Mouse (Mus musculus) C2C12 (cell line): ENCODE measurements at regions not wholly inside any gene's neighbourhood (a gene's known extent, or its start where the extent isn't known, plus 50 kb on each side); places are given as distances from the start of the nearest gene placed in this dataset.

ENCODE experiments used
- H3K27me3 ChIP-seq: one replicate; pipeline ENCODE4 v1.6.1; 2011; ENCODE audit not compliant: control insufficient read depth, insufficient read depth, insufficient read length
- H3K36me3 ChIP-seq: one replicate; pipeline ENCODE4 v1.6.1; 2011; ENCODE audit not compliant: control insufficient read depth, insufficient read depth
- H3K4me3 ChIP-seq: one replicate; pipeline ENCODE4 v1.5.1; 2011; ENCODE audit warnings: mild to moderate bottlenecking, control low read depth; ENCODE audit not compliant: poor library complexity, insufficient read depth, severe bottlenecking
- H3K79me2 ChIP-seq: one replicate; pipeline ENCODE4 v1.6.1; 2011; ENCODE audit not compliant: control insufficient read depth, insufficient read depth
- H3K79me3 ChIP-seq: one replicate; pipeline ENCODE4 v1.6.1; 2011; ENCODE audit warnings: low read depth, control low read depth
- H3ac ChIP-seq: one replicate; pipeline ENCODE3; 2011; ENCODE audit warnings: low read depth; ENCODE audit not compliant: control insufficient read depth, insufficient read length
- CEBPB ChIP-seq: IDR thresholded peaks from one replicate; pipeline ENCODE4 v1.6.1; 2011; ENCODE audit warnings: low read depth, mild to moderate bottlenecking, control low read depth, moderate library complexity
- CTCF ChIP-seq: IDR thresholded peaks from one replicate; pipeline ENCODE4 v1.5.1; 2011; ENCODE audit not compliant: control insufficient read depth, insufficient read depth, insufficient read length
- FOSL1 ChIP-seq: IDR thresholded peaks from one replicate; pipeline ENCODE4 v1.8.0; 2011; ENCODE audit warnings: mild to moderate bottlenecking, low read length; ENCODE audit not compliant: poor library complexity, insufficient read depth, severe bottlenecking
- MAX ChIP-seq: IDR thresholded peaks from one replicate; pipeline ENCODE4 v1.6.1; 2011; ENCODE audit warnings: mild to moderate bottlenecking, control low read depth
- MYOD1 ChIP-seq: IDR thresholded peaks from one replicate; pipeline ENCODE4 v1.6.1; 2011; ENCODE audit warnings: low read depth; ENCODE audit not compliant: control insufficient read depth, insufficient read length
- MYOG ChIP-seq: IDR thresholded peaks from one replicate; pipeline ENCODE4 v1.6.1; 2011; ENCODE audit not compliant: control insufficient read depth, insufficient read length; ENCODE audit errors: extremely low read depth
- USF1 ChIP-seq: IDR thresholded peaks from one replicate; pipeline ENCODE4 v1.6.1; 2011; ENCODE audit warnings: low read depth, mild to moderate bottlenecking, control low read depth, moderate library complexity

DNA sequence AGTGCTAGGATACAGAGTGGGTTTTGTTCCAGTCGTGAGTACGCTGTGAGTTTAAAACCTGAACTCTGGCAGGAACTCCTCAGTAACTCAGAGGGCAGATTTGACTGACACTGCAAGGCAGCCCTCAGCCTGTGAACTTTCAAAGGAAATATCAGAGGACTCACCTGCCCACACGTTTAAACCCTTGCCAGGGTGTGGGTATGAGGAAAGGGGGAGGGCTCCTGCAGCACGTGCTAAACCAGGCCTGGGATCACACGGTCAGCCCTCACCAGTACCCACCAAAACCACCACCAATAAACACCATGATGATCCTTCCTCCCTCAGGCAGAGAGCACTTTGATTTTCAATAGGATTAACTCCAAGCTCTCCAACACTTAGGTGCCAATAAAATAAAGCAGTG, 192.8 kb upstream of the Runx1 start:
- no peak overlapping the region for H3K4me3 ChIP-seq
- no peaks in the 10 kb centered on the region for H3K79me2 ChIP-seq
- H3K79me3 ChIP-seq = no peaks in the 10 kb centered on the region
- no peak overlapping the region for H3ac ChIP-seq
- no peaks in the 10 kb centered on the region for H3K36me3 ChIP-seq
- TF ChIP-seq CTCF (no peak), MYOD1 (no peak), FOSL1 (no peak), MYOG (no peak), MAX (no peak), USF1 (no peak), CEBPB (no peak)
- H3K27me3 ChIP-seq = no peaks in the 10 kb centered on the region

- no peak overlapping the region for H3ac ChIP-seq
- no peaks in the 10 kb centered on the region for H3K36me3 ChIP-seq
- no peak overlapping the region for H3K4me3 ChIP-seq
- H3K27me3 ChIP-seq = no peaks in the 10 kb centered on the region
- no peaks in the 10 kb centered on the region for H3K79me3 ChIP-seq
- no peaks in the 10 kb centered on the region for H3K79me2 ChIP-seq
- TF ChIP-seq FOSL1 (no peak), MYOG (no peak), USF1 (no peak), CEBPB (no peak), CTCF (no peak), MAX (no peak), MYOD1 (no peak)
Observed at GRCm38 (mm10) chr16:93017025-93017424, 191.1 kb upstream of the Runx1 start.

GRCm38 (mm10) chr16:93015636-93016035, 189.7 kb upstream of the Runx1 start:
- H3K27me3 ChIP-seq = no peaks in the 10 kb centered on the region

DNA sequence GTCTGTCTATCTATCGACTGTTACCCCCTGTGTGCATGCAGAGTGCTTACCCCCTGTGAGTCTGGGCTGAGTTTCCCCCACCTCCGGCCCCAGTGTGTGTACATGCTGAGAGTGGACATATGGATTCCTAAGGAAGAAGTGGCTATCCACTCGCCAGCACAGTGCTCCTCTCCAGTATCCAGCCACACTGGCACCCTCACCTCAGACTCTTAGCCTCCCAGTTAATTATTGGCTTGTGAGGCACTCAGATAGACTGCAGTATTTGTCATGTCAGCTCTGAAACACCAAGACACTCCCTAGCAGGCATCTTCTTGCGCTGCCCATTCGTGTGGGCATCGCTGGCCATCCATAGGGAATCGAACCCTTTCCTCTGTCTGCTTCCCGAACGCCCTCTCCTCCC, 189.0 kb upstream of the Runx1 start:
- Histone ChIP-seq H3K4me3 (no peak overlapping the region), H3ac (no peak overlapping the region), H3K36me3 (no peaks in the 10 kb centered on the region), H3K27me3 (no peaks in the 10 kb centered on the region), H3K79me3 (no peaks in the 10 kb centered on the region), H3K79me2 (no peaks in the 10 kb centered on the region)
- TF ChIP-seq MAX (no peak), CEBPB (no peak), MYOG (no peak), USF1 (no peak)

More at GRCm38 (mm10) chr16:93015636-93016035, 189.7 kb upstream of the Runx1 start:
- Histone ChIP-seq H3K79me2 (no peaks in the 10 kb centered on the region), H3K79me3 (no peaks in the 10 kb centered on the region), H3ac (no peak overlapping the region), H3K36me3 (no peaks in the 10 kb centered on the region), H3K4me3 (no peak overlapping the region)
- TF ChIP-seq USF1 = no peak
- no peak for TF ChIP-seq MYOG
- no peak for TF ChIP-seq FOSL1
- no peak for TF ChIP-seq MYOD1
- TF ChIP-seq CTCF = no peak
- TF ChIP-seq CEBPB = no peak
- TF ChIP-seq MAX = no peak

GRCm38 (mm10) chr16:93013881-93014280, 187.9 kb upstream of the Runx1 start:
- Histone ChIP-seq H3K4me3 (no peak overlapping the region), H3K79me3 (no peaks in the 10 kb centered on the region), H3ac (no peak overlapping the region), H3K79me2 (no peaks in the 10 kb centered on the region), H3K36me3 (no peaks in the 10 kb centered on the region), H3K27me3 (no peaks in the 10 kb centered on the region)
- TF ChIP-seq MAX = no peak
- TF ChIP-seq MYOG = no peak
- no peak for TF ChIP-seq CTCF
- no peak for TF ChIP-seq FOSL1
- no peak for TF ChIP-seq MYOD1
- no peak for TF ChIP-seq CEBPB
- TF ChIP-seq USF1 = no peak

GRCm38 (mm10) chr16:93013256-93013655, 187.3 kb upstream of the Runx1 start:
- no peaks in the 10 kb centered on the region for H3K79me2 ChIP-seq
- no peaks in the 10 kb centered on the region for H3K27me3 ChIP-seq
- no peak overlapping the region for H3K4me3 ChIP-seq
- no peak for TF ChIP-seq MYOD1
- no peak for TF ChIP-seq CEBPB
- no peaks in the 10 kb centered on the region for H3K79me3 ChIP-seq
- no peak overlapping the region for H3ac ChIP-seq
- H3K36me3 ChIP-seq = no peaks in the 10 kb centered on the region

GRCm38 (mm10) chr16:93011474-93011873, 185.5 kb upstream of the Runx1 start:
- H3K79me2 ChIP-seq = no peaks in the 10 kb centered on the region
- H3K27me3 ChIP-seq = no peaks in the 10 kb centered on the region
- no peak overlapping the region for H3ac ChIP-seq
- no peaks in the 10 kb centered on the region for H3K79me3 ChIP-seq
- no peak overlapping the region for H3K4me3 ChIP-seq
- no peak for TF ChIP-seq FOSL1
- no peak for TF ChIP-seq MYOD1
- TF ChIP-seq MYOG = no peak
- no peak for TF ChIP-seq USF1
- no peak for TF ChIP-seq CTCF
- no peak for TF ChIP-seq MAX
- no peak for TF ChIP-seq CEBPB
- no peaks in the 10 kb centered on the region for H3K36me3 ChIP-seq
